Mouse (Mus musculus) liver, embryonic 12.5 days (tissue): ENCODE data around the gene Resp18. TPM values are rescaled to one million over a fixed set of nuclear protein-coding genes. Genes with fewer than 3 reads are reported as not detected.

Experiments used
- ATAC-seq: fragments of 200-750 bp; cut with Nextera tagmentation; 2 replicates; pipeline ENCODE4 v1.8.0; 2017; ENCODE audit warnings: moderate number of reproducible peaks, mild to moderate bottlenecking, moderate library complexity
- H3K27ac ChIP-seq: fragments of 300-500 bp; sonication (generic); 2 replicates; pipeline ENCODE4 v1.5.1; 2016; ENCODE audit warnings: mild to moderate bottlenecking
- H3K27me3 ChIP-seq: fragments of 300-500 bp; sonication (generic); replicated peaks from 2 replicates; pipeline ENCODE4 v1.6.1; 2016; ENCODE audit warnings: mild to moderate bottlenecking, moderate library complexity
- H3K36me3 ChIP-seq: fragments of 300-500 bp; sonication (generic); 2 replicates; pipeline ENCODE4 v1.6.1; 2016; ENCODE audit warnings: mild to moderate bottlenecking, moderate library complexity
- H3K4me1 ChIP-seq: fragments of 300-500 bp; sonication (generic); 2 replicates; pipeline ENCODE4 v1.6.1; 2016
- H3K4me2 ChIP-seq: fragments of 300-500 bp; sonication (generic); 2 replicates; pipeline ENCODE4 v1.6.1; 2016; ENCODE audit warnings: mild to moderate bottlenecking, moderate library complexity
- H3K4me3 ChIP-seq: fragments of 300-500 bp; sonication (generic); 2 replicates; pipeline ENCODE4 v1.5.1; 2016; ENCODE audit warnings: mild to moderate bottlenecking, moderate library complexity
- H3K9ac ChIP-seq: fragments of 300-500 bp; sonication (generic); 2 replicates; pipeline ENCODE4 v1.6.1; 2016; ENCODE audit warnings: mild to moderate bottlenecking, moderate library complexity
- H3K9me3 ChIP-seq: fragments of 300-500 bp; sonication (generic); replicated peaks from 2 replicates; pipeline ENCODE4 v1.6.1; 2016; ENCODE audit warnings: mild to moderate bottlenecking, moderate library complexity
- WGBS: fragments of 180-500 bp; shearing (Covaris S2); methylation state at CpG from one replicate; pipeline ENCODE4 v1.1.7; 2016; ENCODE audit not compliant: insufficient replicate concordance; 5-methylcytosine and 5-hydroxymethylcytosine counted together
- polyA plus RNA-seq: library from polyadenylated mRNA; unstranded; fragments of >200 nt; fragmentation: Nextera tagmentation; extraction: Ambion mirVana; gene quantifications from 2 replicates; pipeline ENCODE4 v1.2.1, GENCODE M21; 2016

The Resp18 gene
- polyA plus RNA-seq, 1 experiment from 2014 or later = 0.32 TPM

GRCm38 (mm10) chr1:75262969-75263951 is 15.0 kb downstream of the Resp18 start:
- Histone ChIP-seq H3K4me3 (peak overlapping the region; percentile 13; the same call in 1 of the 2 replicates), H3K36me3 (no peaks in the 10 kb centered on the region), H3K9me3 (no peaks in the 10 kb centered on the region), H3K9ac (no peak overlapping the region), H3K4me2 (peak overlapping the region; percentile 33), H3K27ac (no peak overlapping the region), H3K27me3 (peaks cover 67% of the 10 kb centered on the region), H3K4me1 (0 out of 2 replicates have a peak, but pooled peaks cover 3% of the 10 kb centered on the region)
- WGBS = 2% methylated on average over 40 of the region's 40 CpGs
- no peak for ATAC-seq

GRCm38 (mm10) chr1:75261278-75261677 is 16.9 kb downstream of the Resp18 start:
- Histone ChIP-seq H3K4me1 (0 out of 2 replicates have a peak, but pooled peaks cover 3% of the 10 kb centered on the region), H3K27me3 (peaks cover 64% of the 10 kb centered on the region), H3K4me3 (no peak overlapping the region), H3K27ac (no peak overlapping the region), H3K36me3 (no peaks in the 10 kb centered on the region), H3K4me2 (no peak overlapping the region), H3K9ac (no peak overlapping the region), H3K9me3 (no peaks in the 10 kb centered on the region)
- ATAC-seq = no peak

GRCm38 (mm10) chr1:75255516-75256046 is 22.6 kb downstream of the Resp18 start:
- Histone ChIP-seq H3K27ac (no peak overlapping the region), H3K4me3 (no peak overlapping the region), H3K36me3 (no peaks in the 10 kb centered on the region), H3K9me3 (no peaks in the 10 kb centered on the region), H3K9ac (no peak overlapping the region), H3K4me1 (peaks cover 19% of the 10 kb centered on the region), H3K27me3 (peaks cover 26% of the 10 kb centered on the region), H3K4me2 (no peak overlapping the region)
- ATAC-seq = no peak
- 47% methylated on average over 10 of the region's 10 CpGs for WGBS

- peaks cover 29% of the 10 kb centered on the region for H3K4me1 ChIP-seq
Observed at GRCm38 (mm10) chr1:75254625-75255013, 23.6 kb downstream of the Resp18 start.

DNA sequence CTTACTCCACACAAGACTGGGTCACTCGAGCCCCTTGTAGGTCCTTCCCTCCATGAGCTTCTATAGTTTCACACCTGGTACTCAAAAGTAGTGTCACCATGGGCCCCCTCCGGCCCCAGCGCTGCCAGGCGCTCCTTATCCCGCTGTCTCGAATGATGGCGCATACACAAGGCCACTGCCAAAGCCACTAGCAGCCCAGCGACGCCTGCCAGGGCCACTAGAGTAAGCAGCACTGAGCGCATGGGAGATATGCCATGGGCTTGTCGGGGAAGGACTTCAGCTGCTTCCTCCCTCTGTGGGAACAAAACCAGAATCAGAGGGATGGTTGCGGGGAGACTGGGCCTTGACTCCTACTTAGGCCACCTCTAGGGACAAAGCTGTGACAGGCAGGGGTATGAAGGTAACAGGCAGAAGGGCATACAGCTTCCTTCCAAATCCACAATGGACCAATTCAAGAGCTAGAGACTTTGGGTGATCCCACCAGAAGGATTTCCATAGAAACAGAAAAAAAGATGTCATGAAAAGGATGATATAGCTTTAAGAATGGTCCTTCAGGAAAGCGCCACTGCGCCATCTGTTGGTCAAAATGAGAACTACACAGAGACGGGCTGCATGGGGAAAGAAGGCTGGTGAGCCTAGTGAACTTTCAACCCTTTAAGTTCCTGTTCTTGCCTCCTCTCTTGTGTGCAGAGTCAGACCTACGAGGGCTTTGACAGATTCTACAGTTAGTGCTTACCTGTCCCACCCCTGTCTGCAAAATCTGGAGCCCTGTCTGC is 24.2 kb downstream of the Resp18 start:
- Histone ChIP-seq H3K27ac (no peak overlapping the region), H3K4me1 (peaks cover 33% of the 10 kb centered on the region)

More at GRCm38 (mm10) chr1:75254625-75255013, 23.6 kb downstream of the Resp18 start:
- H3K4me2 ChIP-seq = no peak overlapping the region
- no peak overlapping the region for H3K9ac ChIP-seq
- no peaks in the 10 kb centered on the region for H3K9me3 ChIP-seq
- ATAC-seq = no peak
- peaks cover 23% of the 10 kb centered on the region for H3K27me3 ChIP-seq
- H3K27ac ChIP-seq = no peak overlapping the region
- no peaks in the 10 kb centered on the region for H3K36me3 ChIP-seq
- no peak overlapping the region for H3K4me3 ChIP-seq
- 67% methylated on average over 8 of the region's 8 CpGs for WGBS

DNA sequence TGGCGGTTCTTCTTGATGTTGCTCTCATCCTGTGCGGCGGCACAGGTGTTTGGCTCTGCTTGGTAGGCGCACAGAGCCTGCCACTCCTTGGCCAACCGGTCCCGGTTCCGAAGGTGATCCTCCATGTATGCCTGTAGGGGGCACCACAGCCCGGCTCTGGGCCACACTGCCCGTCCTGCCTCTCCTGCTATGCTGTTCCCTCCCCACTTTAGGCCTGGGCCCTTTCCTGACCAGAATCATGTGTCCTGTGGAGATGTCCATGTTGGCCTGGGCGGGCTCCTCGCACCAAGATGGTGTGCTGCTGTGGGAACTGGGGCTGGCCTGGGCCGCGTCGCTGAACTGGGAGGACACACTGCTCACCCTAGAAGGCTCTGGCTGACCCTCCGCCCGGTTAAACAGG is 25.2 kb downstream of the Resp18 start:
- H3K4me3 ChIP-seq = no peak overlapping the region
- WGBS = 66% methylated on average over 16 of the region's 16 CpGs
- no peak for ATAC-seq

More for the DNA sequence above, 24.2 kb downstream of the Resp18 start:
- Histone ChIP-seq H3K9ac (no peak overlapping the region), H3K36me3 (no peaks in the 10 kb centered on the region), H3K27me3 (peaks cover 23% of the 10 kb centered on the region), H3K4me2 (no peak overlapping the region), H3K4me3 (no peak overlapping the region), H3K9me3 (no peaks in the 10 kb centered on the region)
- no peak for ATAC-seq
- WGBS = 56% methylated on average over 16 of the region's 16 CpGs

GRCm38 (mm10) chr1:75252308-75252707 is 25.9 kb downstream of the Resp18 start:
- no peak for ATAC-seq
- H3K4me3 ChIP-seq = no peak overlapping the region
- WGBS = 62% methylated on average over 13 of the region's 13 CpGs

More for the DNA sequence above, 25.2 kb downstream of the Resp18 start:
- Histone ChIP-seq H3K9ac (no peak overlapping the region), H3K36me3 (no peaks in the 10 kb centered on the region), H3K9me3 (no peaks in the 10 kb centered on the region), H3K4me1 (peaks cover 39% of the 10 kb centered on the region), H3K4me2 (no peak overlapping the region), H3K27me3 (peaks cover 23% of the 10 kb centered on the region), H3K27ac (no peak overlapping the region)

DNA sequence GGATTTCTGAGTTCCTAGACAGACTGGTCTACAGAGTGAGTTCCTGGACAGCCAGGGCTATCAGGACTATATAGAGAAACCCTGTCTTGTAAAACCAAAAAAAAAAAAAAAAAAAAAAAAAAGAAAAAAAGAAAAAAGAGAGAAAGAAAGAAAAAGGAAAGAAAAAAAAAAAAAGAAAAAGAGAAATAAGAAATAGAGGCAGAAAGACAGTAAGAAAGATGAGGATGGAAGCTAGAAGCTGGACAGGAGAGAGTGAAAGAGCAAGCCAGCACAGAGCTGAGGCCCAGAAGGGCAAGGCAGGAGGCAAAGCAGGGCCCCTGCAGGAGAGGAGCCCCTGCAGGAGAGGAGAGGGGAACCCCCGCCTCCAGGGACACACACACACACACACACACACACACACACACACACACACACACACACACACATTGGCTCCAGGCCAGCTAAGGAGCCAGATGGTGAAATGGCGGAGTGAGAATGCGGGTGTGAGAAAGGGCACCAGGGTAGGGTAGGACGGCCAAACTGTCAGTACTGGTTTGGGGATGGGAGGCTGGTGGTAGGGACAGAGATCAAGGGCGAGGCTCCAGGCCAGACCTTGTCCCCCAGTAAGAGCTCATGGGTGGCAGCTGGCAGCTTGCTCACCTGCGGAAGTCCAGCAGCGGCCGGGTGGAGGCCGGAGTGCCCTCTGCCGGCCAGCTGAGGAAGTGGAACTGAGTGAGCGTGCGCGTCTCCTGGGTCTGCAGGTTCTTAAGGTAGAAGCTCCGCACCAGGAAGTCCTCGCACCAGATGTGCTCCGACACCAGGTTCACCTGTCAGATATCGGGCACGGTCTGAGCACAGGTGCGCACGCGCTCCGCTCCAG is 26.9 kb downstream of the Resp18 start:
- Histone ChIP-seq H3K27me3 (peaks cover 15% of the 10 kb centered on the region), H3K4me2 (peak overlapping the region; percentile 64), H3K9ac (peak overlapping the region; percentile 56), H3K9me3 (no peaks in the 10 kb centered on the region), H3K4me1 (peaks cover 44% of the 10 kb centered on the region), H3K36me3 (no peaks in the 10 kb centered on the region), H3K4me3 (peak overlapping the region; percentile 26), H3K27ac (peak overlapping the region; percentile 50; the same call in 1 of the 2 replicates)
- 9% methylated on average over 21 of the region's 22 CpGs for WGBS
- ATAC-seq = peak; percentile 61

More at GRCm38 (mm10) chr1:75252308-75252707, 25.9 kb downstream of the Resp18 start:
- Histone ChIP-seq H3K9ac (no peak overlapping the region), H3K36me3 (no peaks in the 10 kb centered on the region), H3K27ac (no peak overlapping the region), H3K9me3 (no peaks in the 10 kb centered on the region), H3K4me2 (no peak overlapping the region), H3K27me3 (peaks cover 21% of the 10 kb centered on the region), H3K4me1 (peaks cover 44% of the 10 kb centered on the region)

DNA sequence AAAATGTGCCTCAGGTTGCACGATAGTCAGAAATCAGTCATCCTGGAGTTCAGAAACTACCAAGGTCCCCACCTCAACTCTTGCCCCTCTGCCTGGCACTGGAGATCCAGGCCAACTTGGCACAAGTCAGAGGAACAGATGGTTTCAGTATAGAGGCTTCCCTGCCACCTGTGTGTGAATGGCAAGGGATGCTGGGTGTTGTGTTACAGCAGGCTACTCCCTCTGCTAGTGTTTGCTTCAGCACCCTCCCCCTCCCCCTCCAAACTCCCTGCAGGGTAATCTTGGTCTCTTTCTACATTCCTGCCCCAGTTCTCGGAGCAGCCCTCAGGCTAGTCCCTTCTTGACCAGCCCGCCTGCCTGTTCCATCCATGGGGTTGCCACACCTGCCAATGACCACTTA is 27.7 kb downstream of the Resp18 start:
- no peak overlapping the region for H3K9ac ChIP-seq
- peaks cover 10% of the 10 kb centered on the region for H3K27me3 ChIP-seq
- no peak for ATAC-seq
- no peak overlapping the region for H3K4me2 ChIP-seq
- H3K4me1 ChIP-seq = peaks cover 38% of the 10 kb centered on the region
- H3K9me3 ChIP-seq = no peaks in the 10 kb centered on the region
- H3K27ac ChIP-seq = no peak overlapping the region
- no peak overlapping the region for H3K4me3 ChIP-seq
- WGBS = 77% methylated on average over 3 of the region's 3 CpGs
- no peaks in the 10 kb centered on the region for H3K36me3 ChIP-seq

GRCm38 (mm10) chr1:75248041-75248772 is 30.0 kb downstream of the Resp18 start:
- H3K4me3 ChIP-seq = no peak overlapping the region
- no peak overlapping the region for H3K4me2 ChIP-seq
- WGBS = 58% methylated on average over 9 of the region's 9 CpGs
- H3K9me3 ChIP-seq = no peaks in the 10 kb centered on the region
- H3K27me3 ChIP-seq = peaks cover 10% of the 10 kb centered on the region
- ATAC-seq = no peak
- H3K9ac ChIP-seq = 0 out of 2 replicates have a peak overlapping the region, but pooled peaks have one; percentile 2
- H3K27ac ChIP-seq = peak overlapping the region; percentile 23; the same call in 1 of the 2 replicates
- H3K36me3 ChIP-seq = peaks cover 10% of the 10 kb centered on the region
- H3K4me1 ChIP-seq = peaks cover 37% of the 10 kb centered on the region
